Mouse (Mus musculus) stomach, embryonic 14.5 days (tissue): Measurements from ENCODE around the gene Gm14443. TPM values are rescaled to one million over a fixed set of nuclear protein-coding genes. Genes with fewer than 3 reads are reported as not detected.
"Not testable (repeated sequence)": the region's sequence is repeated elsewhere in the genome, so short reads cannot be mapped to it uniquely, and the experiment has no call there.

Source experiments
- ATAC-seq: fragments of 200-750 bp; cut with Nextera tagmentation; 2 replicates; pipeline ENCODE4 v1.8.0; 2017; ENCODE audit warnings: low read depth, moderate TSS enrichment; ENCODE audit not compliant: insufficient number of reproducible peaks, insufficient read depth, low FRiP score
- H3K27ac ChIP-seq: fragments of 300-500 bp; sonication (generic); 2 replicates; pipeline ENCODE4 v1.5.1; 2014; ENCODE audit warnings: mild to moderate bottlenecking, low read length, moderate library complexity, mixed read lengths
- H3K27me3 ChIP-seq: fragments of 300-500 bp; sonication (generic); 2 replicates; pipeline ENCODE4 v1.6.1; 2014; ENCODE audit warnings: low read length, control low read depth, mixed read lengths; ENCODE audit not compliant: control insufficient read depth, insufficient read depth
- H3K36me3 ChIP-seq: fragments of 300-500 bp; sonication (generic); 2 replicates; pipeline ENCODE4 v1.6.1; 2014; ENCODE audit warnings: mild to moderate bottlenecking, control low read depth, low read length, moderate library complexity, mixed read lengths; ENCODE audit not compliant: control insufficient read depth, insufficient read depth
- H3K4me1 ChIP-seq: fragments of 300-500 bp; sonication (generic); 2 replicates; pipeline ENCODE4 v1.6.1; 2014; ENCODE audit warnings: low read length, control low read depth, mixed read lengths; ENCODE audit not compliant: control insufficient read depth, insufficient read depth
- H3K4me2 ChIP-seq: fragments of 300-500 bp; sonication (generic); replicated peaks from 2 replicates; pipeline ENCODE4 v1.6.1; 2014; ENCODE audit warnings: low read depth, low read length, control low read depth
- H3K4me3 ChIP-seq: fragments of 300-500 bp; sonication (generic); 2 replicates; pipeline ENCODE4 v1.5.1; 2014; ENCODE audit warnings: low read depth, low read length, control low read depth
- H3K9ac ChIP-seq: fragments of 300-500 bp; sonication (generic); replicated peaks from 2 replicates; pipeline ENCODE4 v1.6.1; 2014; ENCODE audit warnings: low read depth, mild to moderate bottlenecking, control low read depth, low read length, moderate library complexity, mixed read lengths
- H3K9me3 ChIP-seq: fragments of 300-500 bp; sonication (generic); 2 replicates; pipeline ENCODE4 v1.6.1; 2016; ENCODE audit warnings: low read depth, low read length, control low read depth; ENCODE audit not compliant: control insufficient read depth
- WGBS: fragments of 180-500 bp; shearing (Covaris S2); extraction: QIAGEN DNeasy Blood & Tissue Kit; methylation state at CpG from one replicate; pipeline ENCODE4 v1.1.7; 2014; 5-methylcytosine and 5-hydroxymethylcytosine counted together
- polyA plus RNA-seq: library from polyadenylated mRNA; unstranded; fragments of >200 nt; fragmentation: Nextera tagmentation; extraction: Ambion mirVana; gene quantifications from 2 replicates; pipeline ENCODE4 v1.2.1, GENCODE M21; 2014

The Gm14443 gene
- polyA plus RNA-seq, result 1.0 and 2.2 TPM in 2 replicates

GRCm38 (mm10) chr2:175175401-175176180, at the start of gene Gm14443:
Gene Gm14443, minus strand, starts transcription at chr2:175175871.
- not testable (repeated sequence) for H3K4me1 ChIP-seq, H3K36me3 ChIP-seq, H3K9me3 ChIP-seq, ATAC-seq, H3K4me2 ChIP-seq, H3K9ac ChIP-seq, H3K27me3 ChIP-seq, H3K27ac ChIP-seq, H3K4me3 ChIP-seq
- whole genome bisulfite sequencing, result 75% methylated on average over 12 of the region's 12 CpGs

DNA sequence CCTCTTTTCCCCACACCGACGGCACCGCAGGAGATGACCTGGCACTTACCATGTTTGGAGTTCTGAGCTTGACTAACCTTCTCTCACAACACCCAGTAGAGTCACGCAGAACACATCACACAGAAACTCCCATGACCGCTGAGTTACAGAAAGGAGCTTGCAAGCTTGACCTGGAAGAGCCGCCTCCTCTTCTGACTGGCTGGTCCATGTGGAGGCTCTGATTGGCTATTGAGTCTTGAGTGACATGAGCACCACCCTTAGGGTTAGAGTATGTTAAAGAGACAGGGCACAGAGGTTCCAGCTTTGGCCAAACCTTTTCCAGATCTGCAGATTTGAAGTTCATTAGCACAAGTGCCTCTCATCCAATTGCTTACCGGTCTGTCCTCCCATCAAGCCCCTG, 31.1 kb upstream of the Gm14443 start, which contains the start of gene Gm14391:
Gene Gm14391, minus strand, starts transcription at position 186 of the 400 bp plus-strand sequence.
- H3K9me3 ChIP-seq, ATAC-seq, H3K4me1 ChIP-seq, H3K9ac ChIP-seq, H3K36me3 ChIP-seq, H3K27ac ChIP-seq, H3K4me3 ChIP-seq, H3K4me2 ChIP-seq, H3K27me3 ChIP-seq: not testable (repeated sequence)
- WGBS, result no CpG with 5 or more reads among the region's 7 CpGs

DNA sequence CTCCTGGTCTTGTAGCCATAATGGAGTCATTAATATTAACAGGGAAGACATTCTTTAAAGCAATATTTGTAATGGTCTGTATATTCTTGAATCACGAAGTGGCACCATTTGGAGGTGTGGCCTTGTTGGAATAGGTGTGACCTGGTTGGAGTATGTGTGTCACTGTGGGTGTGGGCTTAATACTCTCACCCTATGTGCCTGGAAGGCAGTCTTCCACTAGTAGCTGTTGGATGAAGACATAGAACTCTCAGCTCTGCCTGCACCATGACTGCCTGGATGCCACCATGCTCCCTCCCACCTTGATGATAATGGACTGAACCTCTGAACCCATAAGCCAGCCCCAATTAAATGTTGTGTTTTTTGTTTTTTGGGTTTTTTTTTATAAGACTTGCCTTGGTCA, 3.3 kb upstream of the Gm14443 start:
- not testable (repeated sequence) for ATAC-seq, H3K36me3 ChIP-seq, H3K4me3 ChIP-seq, H3K27me3 ChIP-seq, H3K4me1 ChIP-seq, H3K9me3 ChIP-seq, H3K27ac ChIP-seq, H3K4me2 ChIP-seq, H3K9ac ChIP-seq
- WGBS, result 35% methylated on average over 1 of the region's 1 CpGs

DNA sequence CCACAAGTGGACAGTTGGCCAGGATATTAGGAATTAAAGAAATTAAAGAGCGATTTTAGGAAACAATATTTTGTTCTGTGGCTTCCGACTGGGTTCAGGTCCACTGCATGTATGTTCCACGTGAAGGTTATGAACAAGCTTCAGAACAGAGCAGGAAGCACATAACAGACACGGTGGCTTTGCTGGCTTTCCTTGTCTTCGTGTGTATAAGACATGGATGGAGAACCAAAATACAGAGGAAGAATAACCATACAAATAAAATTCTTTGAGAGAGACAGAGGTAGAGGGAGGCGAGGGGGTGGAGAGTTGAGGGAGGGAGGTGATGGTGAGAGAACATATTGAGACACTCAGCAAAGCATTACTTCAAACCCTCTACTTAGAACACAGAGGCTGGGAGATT, 641 bp upstream of the Gm14443 start:
- no peak overlapping the region for H3K9ac ChIP-seq
- no peak overlapping the region for H3K4me2 ChIP-seq
- H3K4me3 ChIP-seq, result no peak overlapping the region
- ATAC-seq, result no peak
- no peaks in the 10 kb centered on the region for H3K4me1 ChIP-seq
- H3K27me3 ChIP-seq, result no peaks in the 10 kb centered on the region
- H3K36me3 ChIP-seq, result no peaks in the 10 kb centered on the region
- no peaks in the 10 kb centered on the region for H3K9me3 ChIP-seq
- WGBS, result 81% methylated on average over 6 of the region's 6 CpGs
- H3K27ac ChIP-seq, result no peak overlapping the region

- H3K4me1 ChIP-seq, H3K9ac ChIP-seq, H3K4me3 ChIP-seq, H3K36me3 ChIP-seq, H3K27ac ChIP-seq, H3K9me3 ChIP-seq, H3K27me3 ChIP-seq, H3K4me2 ChIP-seq, ATAC-seq: not testable (repeated sequence)
- WGBS, result 79% methylated on average over 2 of the region's 2 CpGs
Observed at GRCm38 (mm10) chr2:175174058-175174457, 1.6 kb downstream of the Gm14443 start.

- H3K36me3 ChIP-seq, H3K9ac ChIP-seq, H3K9me3 ChIP-seq, H3K4me3 ChIP-seq, H3K4me2 ChIP-seq, H3K27ac ChIP-seq, H3K27me3 ChIP-seq, H3K4me1 ChIP-seq, ATAC-seq: not testable (repeated sequence)
- WGBS, result 84% methylated on average over 3 of the region's 3 CpGs
Observed at GRCm38 (mm10) chr2:175172906-175173595, 2.6 kb downstream of the Gm14443 start.

DNA sequence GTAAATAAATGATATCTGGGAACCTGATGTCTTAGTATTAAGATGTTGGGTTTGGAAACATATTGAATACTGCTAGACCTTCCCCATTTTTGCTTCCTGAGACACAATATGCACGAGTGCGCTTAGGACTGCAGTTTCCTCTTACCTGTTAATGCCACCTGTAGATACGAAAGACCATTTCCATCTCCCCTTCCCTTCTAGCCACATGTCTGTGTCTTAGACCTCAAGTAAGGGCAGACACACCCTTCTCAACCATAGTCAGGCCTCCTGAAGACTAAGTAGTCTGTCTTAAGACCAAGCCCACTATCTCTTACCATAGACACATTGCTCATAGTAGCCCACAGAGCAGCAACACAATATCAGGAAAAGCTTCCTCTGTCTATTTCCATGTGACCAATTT, 3.5 kb downstream of the Gm14443 start:
- no peak overlapping the region for H3K9ac ChIP-seq
- no peak for ATAC-seq
- H3K9me3 ChIP-seq, result no peaks in the 10 kb centered on the region
- no peak overlapping the region for H3K4me3 ChIP-seq
- no peaks in the 10 kb centered on the region for H3K36me3 ChIP-seq
- WGBS, result 94% methylated on average over 3 of the region's 3 CpGs
- H3K27me3 ChIP-seq, result no peaks in the 10 kb centered on the region
- H3K4me1 ChIP-seq, result no peaks in the 10 kb centered on the region
- H3K27ac ChIP-seq, result no peak overlapping the region
- H3K4me2 ChIP-seq, result no peak overlapping the region

GRCm38 (mm10) chr2:175166870-175167269, 8.8 kb downstream of the Gm14443 start:
- not testable (repeated sequence) for H3K27me3 ChIP-seq, H3K4me3 ChIP-seq, H3K4me1 ChIP-seq, H3K4me2 ChIP-seq, H3K27ac ChIP-seq, H3K9me3 ChIP-seq, H3K36me3 ChIP-seq, ATAC-seq, H3K9ac ChIP-seq
- WGBS, result 85% methylated on average over 2 of the region's 2 CpGs
